Mouse (Mus musculus): ENCODE data around the gene Slc6a5.

- TF ChIP-seq TCF12 (IDR thresholded peaks at IDR 0.05; ENCODE audit: insufficient read depth, poor library complexity, severe bottlenecking) (no peak), POLR2A (IDR thresholded peaks at IDR 0.05; ENCODE audit: insufficient read length, low read depth) (no peak), E2F4 (IDR thresholded peaks at IDR 0.05; ENCODE audit: insufficient read depth) (no peak), USF1 (IDR thresholded peaks at IDR 0.05; ENCODE audit: low read depth) (no peak), REST (IDR thresholded peaks at IDR 0.05; ENCODE audit: insufficient read depth, insufficient read length) (no peak), CEBPB (IDR thresholded peaks at IDR 0.05; ENCODE audit: insufficient read depth, poor library complexity, severe bottlenecking) (no peak)
These were observed 13.4 kb downstream of the Slc6a5 start for GRCm38 (mm10) chr7:49923376-49923775.
